Mouse (Mus musculus): Measurements from ENCODE around the gene Zfp385a.

GRCm38 (mm10) chr15:103340786-103341185 lies 893 bp upstream of the Zfp385a start:
- peak; percentile 32 for TF ChIP-seq CTCF (IDR thresholded peaks at IDR 0.05; ENCODE audit: low read depth, low read length)
- TF ChIP-seq POLR2A (IDR thresholded peaks at IDR 0.05; ENCODE audit: insufficient read depth, low read length) = no peak
